Mouse (Mus musculus) ovary, postnatal 10 days (tissue): ENCODE data around the gene Prmt8.
A peak's percentile ranks its signal among the peaks of the same experiment; 100 is the strongest.

ENCODE experiments used
- DNase-seq: peaks from one replicate; pipeline ENCODE4 v3.0.0; 2022; ENCODE audit warnings: low spot score

The Prmt8 gene

GRCm38 (mm10) chr6:127739921-127740320, 29.4 kb downstream of the Prmt8 start:
- DNase-seq: no peak

GRCm38 (mm10) chr6:127735130-127735981, 33.9 kb downstream of the Prmt8 start:
- no peak for DNase-seq

GRCm38 (mm10) chr6:127723126-127723525, 46.1 kb downstream of the Prmt8 start:
- no peak for DNase-seq

DNA sequence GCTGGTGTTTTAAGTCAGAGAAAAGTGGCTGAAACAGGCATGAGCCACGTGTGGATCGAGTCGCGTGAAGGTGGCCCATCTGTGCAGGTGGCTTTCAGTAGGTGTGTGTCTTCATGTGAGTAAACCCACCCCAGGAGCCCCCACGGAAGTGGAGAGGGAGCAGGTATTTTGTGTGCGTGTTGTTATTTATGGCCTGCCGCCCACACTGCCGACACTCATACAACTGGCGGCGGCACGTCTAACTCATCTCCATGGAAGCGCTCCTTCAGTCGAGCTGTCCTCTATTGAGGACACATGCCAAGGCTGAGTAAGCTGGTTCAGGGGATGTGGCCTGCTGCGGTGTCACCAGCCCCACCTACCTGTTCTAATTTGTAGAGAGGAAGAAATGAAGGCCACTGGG, 49.4 kb downstream of the Prmt8 start:
- no peak for DNase-seq

DNA sequence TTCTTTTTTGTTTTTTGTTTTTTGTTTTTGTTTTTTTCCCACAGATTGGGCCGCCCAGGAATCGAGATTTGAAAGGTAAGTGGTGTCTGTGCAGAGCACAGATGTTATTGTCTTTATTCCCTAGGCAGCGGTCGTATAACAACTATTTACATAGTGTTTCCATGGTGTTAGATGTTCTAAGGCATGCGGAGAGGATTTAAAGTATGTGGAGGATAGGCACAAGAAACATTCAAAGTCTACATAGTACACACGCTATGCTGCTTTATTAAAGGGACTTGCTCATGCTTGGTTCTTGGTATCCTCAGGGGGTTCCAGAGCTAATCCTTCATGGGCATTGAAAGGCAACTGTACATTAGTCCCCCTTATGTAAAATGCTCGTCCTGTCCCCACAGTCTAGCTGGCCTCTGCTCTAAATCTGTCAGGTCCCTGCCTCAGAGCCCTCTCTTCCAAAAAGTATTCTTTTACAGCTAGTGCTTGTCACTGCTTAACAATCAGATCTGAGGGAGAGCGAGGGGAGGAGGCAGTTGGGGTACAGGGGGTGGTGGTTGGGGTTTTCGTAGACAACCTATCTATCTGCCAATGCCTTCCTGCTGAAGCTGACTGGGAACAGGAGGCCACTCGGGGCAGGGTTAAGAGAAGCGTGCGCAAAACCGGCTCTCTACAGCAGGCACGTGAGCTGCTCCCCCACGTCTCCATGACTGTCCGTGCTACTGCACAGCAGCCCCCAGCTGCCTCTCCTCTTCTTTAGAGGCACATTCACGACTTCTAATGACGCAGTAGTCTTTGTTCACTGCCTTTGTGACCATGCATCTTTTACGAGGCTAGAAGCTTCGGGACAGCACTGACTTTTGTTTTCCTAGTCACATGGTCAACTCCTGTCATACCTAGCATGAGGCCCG, 51.8 kb downstream of the Prmt8 start:
- DNase-seq: no peak

GRCm38 (mm10) chr6:127715428-127715827, 53.8 kb downstream of the Prmt8 start:
- no peak for DNase-seq

GRCm38 (mm10) chr6:127714906-127715305, 54.4 kb downstream of the Prmt8 start:
- DNase-seq: no peak

DNA sequence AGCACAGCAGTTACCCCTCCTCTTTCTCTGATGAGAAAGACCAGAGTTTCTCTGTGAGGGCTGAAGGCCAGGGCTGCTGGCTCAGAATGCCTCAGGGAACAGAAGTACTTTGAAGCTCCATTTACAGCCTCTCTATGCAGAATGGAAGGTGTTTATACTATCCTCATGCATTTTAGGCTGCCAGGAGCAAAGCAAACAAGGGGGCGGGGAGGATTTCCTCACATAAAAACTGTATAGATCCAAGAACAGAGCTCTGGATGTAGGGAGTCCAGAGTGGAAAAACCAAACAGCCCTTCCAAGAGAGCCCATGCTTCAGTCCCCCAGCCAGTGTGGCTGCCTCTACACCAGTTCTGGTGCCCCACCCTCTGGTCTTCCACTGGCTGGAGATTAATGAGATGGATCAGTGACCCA, 61.0 kb downstream of the Prmt8 start:
- peak; percentile 2 for DNase-seq

DNA sequence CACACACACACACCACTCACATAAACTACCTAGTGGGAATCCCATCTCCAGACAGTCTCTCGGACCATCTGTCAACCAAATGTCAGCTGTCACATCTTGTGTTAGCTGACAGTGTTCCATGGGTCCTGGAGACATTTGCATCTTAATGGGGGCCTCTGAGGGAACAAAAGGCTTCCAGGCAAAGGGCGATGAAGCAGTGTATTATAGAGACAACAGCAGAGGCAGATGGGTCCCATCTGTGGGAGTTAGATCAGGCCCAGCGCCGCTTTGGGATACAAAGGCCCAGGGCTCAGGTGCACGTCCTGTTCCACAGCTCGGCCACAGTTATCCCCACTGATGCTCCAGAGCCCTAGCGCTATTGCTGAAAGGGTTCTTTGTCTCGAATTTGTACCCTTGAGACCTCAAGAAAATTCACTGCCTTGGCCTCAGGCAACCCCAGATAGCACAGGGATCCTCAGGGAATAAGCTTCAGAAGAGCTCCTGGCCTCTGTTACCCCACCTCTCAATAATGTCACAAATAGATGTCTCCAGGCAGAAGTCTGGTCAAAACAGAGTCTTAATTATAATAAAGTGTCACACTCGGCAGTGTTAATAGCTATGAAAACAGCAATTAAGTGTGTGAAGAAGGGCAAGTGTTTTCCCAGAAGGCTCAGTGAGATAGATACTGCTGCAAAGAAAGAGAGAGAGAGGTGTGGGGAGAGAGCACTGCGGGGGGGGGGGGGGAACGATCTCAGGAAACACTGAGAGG, 68.1 kb downstream of the Prmt8 start:
- no peak for DNase-seq

- DNase-seq: no peak
Observed at GRCm38 (mm10) chr6:127693681-127694080, 75.6 kb downstream of the Prmt8 start.

DNA sequence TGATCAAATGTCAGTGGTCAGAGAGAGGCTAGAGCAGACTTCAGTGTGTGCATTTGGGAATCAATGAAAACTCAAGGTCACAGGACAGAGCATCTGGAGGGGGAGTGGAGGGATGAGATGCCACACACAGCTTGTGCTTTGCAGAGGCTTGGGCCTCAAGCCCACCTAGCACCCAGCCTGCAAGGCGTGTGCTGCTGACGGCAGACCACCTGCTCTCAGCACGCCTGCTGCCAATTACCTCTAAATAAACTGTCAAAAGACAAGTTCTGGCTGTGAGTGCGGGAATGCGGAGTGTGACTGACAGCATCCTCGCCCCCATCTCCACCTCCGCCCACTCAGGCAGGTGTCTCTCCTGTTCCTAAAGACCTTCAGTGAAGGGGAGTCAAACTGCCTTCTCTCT, 77.0 kb downstream of the Prmt8 start:
- DNase-seq: no peak

- DNase-seq: no peak
Observed at GRCm38 (mm10) chr6:127687181-127687860, 82.0 kb downstream of the Prmt8 start.

- DNase-seq: no peak
Observed at GRCm38 (mm10) chr6:127684981-127685380, 84.3 kb downstream of the Prmt8 start.

DNA sequence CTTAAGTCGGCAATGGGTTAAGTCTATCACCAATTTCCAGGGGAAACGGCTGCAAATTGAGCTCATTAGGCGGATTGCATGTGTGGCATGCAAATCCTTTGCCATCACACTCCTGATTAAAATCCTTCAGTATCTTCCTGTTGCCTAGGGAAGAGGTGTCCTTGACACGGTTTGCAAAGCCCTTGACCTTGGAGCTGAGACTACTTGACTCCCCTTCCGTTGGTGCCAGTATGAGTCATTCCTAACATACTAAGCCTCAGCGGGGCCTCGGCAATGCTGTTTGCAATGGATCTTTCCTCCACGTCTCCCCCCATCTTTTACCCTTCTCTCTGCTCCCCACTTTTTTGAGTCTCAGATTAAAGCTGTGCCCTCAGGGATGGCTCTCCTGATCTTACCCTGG, 85.7 kb downstream of the Prmt8 start:
- no peak for DNase-seq

GRCm38 (mm10) chr6:127680784-127681183, 88.5 kb downstream of the Prmt8 start:
- no peak for DNase-seq

DNA sequence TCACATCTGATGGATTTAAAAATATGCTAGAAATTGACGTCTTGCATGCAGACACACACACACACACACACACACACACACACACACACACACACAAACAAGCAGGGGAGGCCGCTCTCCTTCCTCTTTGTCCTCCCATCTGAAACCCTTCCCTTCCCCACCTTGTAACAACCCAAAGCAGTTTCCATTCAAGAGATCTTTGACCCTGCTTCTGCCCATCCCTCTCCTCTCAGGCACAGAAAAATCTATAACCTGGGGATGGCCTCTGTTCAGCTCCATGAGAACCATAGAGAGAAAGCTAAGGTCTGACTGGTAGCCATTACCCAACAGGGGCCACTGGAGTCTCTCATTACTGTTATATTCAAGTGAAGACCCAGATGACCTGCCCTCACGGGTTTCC, 90.3 kb downstream of the Prmt8 start:
- no peak for DNase-seq

GRCm38 (mm10) chr6:127678320-127678719, 91.0 kb downstream of the Prmt8 start:
- no peak for DNase-seq

- no peak for DNase-seq
Observed at GRCm38 (mm10) chr6:127676866-127677265, 92.4 kb downstream of the Prmt8 start.

DNA sequence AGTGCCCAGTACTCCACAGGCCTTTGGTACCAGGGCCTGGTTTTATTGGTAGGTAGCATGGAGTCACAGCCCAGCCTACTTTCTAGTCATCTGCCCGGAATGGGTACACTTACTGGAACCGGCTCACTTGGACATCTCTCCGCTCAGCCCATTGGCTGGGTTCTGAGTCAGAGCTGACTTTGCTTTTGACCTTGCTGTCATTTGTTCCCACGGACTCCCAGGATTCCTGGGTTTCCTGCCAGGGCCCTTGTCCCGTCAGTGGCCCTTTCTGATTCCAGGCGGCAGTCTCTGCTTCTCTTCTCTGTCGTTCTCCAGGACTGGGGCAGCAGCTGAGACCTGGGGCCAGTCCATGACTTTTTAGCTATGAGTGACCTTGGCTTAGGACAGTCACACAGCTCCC, 97.2 kb downstream of the Prmt8 start:
- DNase-seq: no peak

DNA sequence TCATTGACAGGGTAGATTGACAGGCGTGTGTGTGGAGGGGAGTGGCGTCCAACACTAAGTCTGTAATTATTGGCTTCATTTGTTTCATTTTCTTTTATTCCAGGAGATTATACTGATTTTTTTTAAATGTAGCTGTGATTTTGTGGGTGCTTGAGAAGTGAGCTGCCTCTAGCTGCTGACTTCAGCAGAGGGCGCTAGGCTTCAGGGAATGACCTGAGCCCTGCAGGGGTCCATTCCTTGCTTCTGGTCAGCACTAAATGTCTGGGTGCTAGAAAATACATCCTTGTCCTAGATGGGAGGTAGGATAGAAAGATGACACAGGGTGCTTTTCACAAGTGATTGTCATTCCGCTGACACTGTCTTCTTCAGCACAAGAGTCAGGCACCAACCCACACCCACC, 99.2 kb downstream of the Prmt8 start:
- no peak for DNase-seq

DNA sequence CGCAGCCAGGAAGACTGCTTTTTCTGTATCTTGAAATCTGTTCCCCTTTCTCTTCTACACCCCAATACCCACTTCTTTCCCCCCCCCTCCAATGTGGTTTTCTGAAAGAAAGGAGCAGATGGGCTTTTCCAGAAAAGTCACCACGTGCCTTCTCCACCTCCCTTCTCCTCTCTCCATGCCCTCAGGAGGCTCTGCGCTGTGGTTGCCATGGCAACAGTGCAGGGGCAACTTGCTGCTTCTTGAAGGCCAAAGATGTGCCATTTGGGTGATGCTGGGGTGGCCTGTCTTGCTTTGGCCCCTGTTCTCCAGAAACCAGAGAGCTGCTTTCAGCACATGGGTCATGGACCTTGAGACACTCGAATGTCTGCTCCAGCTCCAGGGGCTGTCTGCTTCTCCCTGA, 100.0 kb downstream of the Prmt8 start:
- DNase-seq: no peak

GRCm38 (mm10) chr6:127663263-127663662, 106.0 kb downstream of the Prmt8 start:
- no peak for DNase-seq
